Mouse (Mus musculus) ES-Bruce4 (cell line): Measurements from ENCODE around the gene Appl2.

ENCODE experiments used
- CTCF ChIP-seq: IDR thresholded peaks from one replicate; pipeline ENCODE4 v1.8.1; 2011; ENCODE audit warnings: low read depth, low read length
- EP300 ChIP-seq: IDR thresholded peaks from 2 replicates; pipeline ENCODE4 v1.6.1; 2011; ENCODE audit warnings: low read depth, low read length; ENCODE audit not compliant: insufficient read depth
- POLR2A ChIP-seq: IDR thresholded peaks from one replicate; pipeline ENCODE4 v1.8.1; 2011; ENCODE audit warnings: low read length; ENCODE audit not compliant: insufficient read depth

- TF ChIP-seq CTCF (no peak), POLR2A (no peak), EP300 (no peak)
Measured at GRCm38 (mm10) chr10:83637295-83637694, 11.2 kb downstream of the Appl2 start.
